Mouse (Mus musculus): ENCODE data around the gene Btbd35f16. TPM values are rescaled to one million over a fixed set of nuclear protein-coding genes. Genes with fewer than 3 reads are reported as not detected.
"Not testable (repeated sequence)": the region's sequence is repeated elsewhere in the genome, so short reads cannot be mapped to it uniquely, and the experiment has no call there.

Gene Btbd35f16
- not detected in 2 replicates for total RNA-seq (2017)

GRCm38 (mm10) chrX:3956902-3957301, at the start of gene Btbd35f16:
Gene Btbd35f16 (minus strand): TSS chrX:3957002.
- ATAC-seq (replicated peaks; ENCODE audit: low read depth, poor library complexity, severe bottlenecking) = not testable (repeated sequence)

Other genes with a start within 250 kb of the Btbd35f16 start
- gene Btbd35f10, start 204.1 kb downstream of the Btbd35f16 start, total RNA-seq (2017) = not detected in 2 replicates
- not detected in 2 replicates for gene Btbd35f3, start 80.7 kb upstream of the Btbd35f16 start, total RNA-seq (2017)
- gene Btbd35f28, start 239.6 kb upstream of the Btbd35f16 start, total RNA-seq (2017) = not detected in 2 replicates

Measured in common myeloid progenitor, adult 5-6 weeks (primary cell).